Mouse (Mus musculus): Measurements from ENCODE around the gene Cggbp1. TPM values are rescaled to one million over a fixed set of nuclear protein-coding genes. Genes with fewer than 3 reads are reported as not detected.

Cggbp1 gene
- total and polyA plus RNA-seq, 2 experiments from 2014 or later = 53.0 to 66.0 TPM

- H3K27me3 ChIP-seq (ENCODE audit: insufficient read depth, low read length) = no peaks in the 10 kb centered on the region
- no peaks in the 10 kb centered on the region for H3K4me1 ChIP-seq (ENCODE audit: insufficient read depth, low read length)
- TF ChIP-seq CTCF (IDR thresholded peaks at IDR 0.05) = no peak
- 85% methylated on average over 2 of the region's 2 CpGs for WGBS
- DNase-seq (ENCODE audit: low spot score) (no peak), ATAC-seq (ENCODE audit: low FRiP score) (no peak)
- H3K36me3 ChIP-seq (ENCODE audit: insufficient read depth, low read length) = no peaks in the 10 kb centered on the region
- no peak overlapping the region for H3K4me2 ChIP-seq (ENCODE audit: low read depth, low read length, poor library complexity, severe bottlenecking)
- no peak overlapping the region for H3K4me3 ChIP-seq (ENCODE audit: low read depth, low read length)
- no peak overlapping the region for H3K27ac ChIP-seq (ENCODE audit: low read depth, low read length)
- H3K9me3 ChIP-seq (ENCODE audit: low read length) = no peaks in the 10 kb centered on the region
- no peak overlapping the region for H3K9ac ChIP-seq (replicated peaks; ENCODE audit: low read length, poor library complexity, severe bottlenecking)
Measured at GRCm38 (mm10) chr16:64881442-64881841, 29.6 kb downstream of the Cggbp1 start.

GRCm38 (mm10) chr16:64883896-64884295 is 32.1 kb downstream of the Cggbp1 start:
- no peak for ATAC-seq (ENCODE audit: low FRiP score)
- Histone ChIP-seq H3K4me1 (ENCODE audit: insufficient read depth, low read length) (no peaks in the 10 kb centered on the region), H3K9me3 (ENCODE audit: low read length) (peaks cover 3% of the 10 kb centered on the region; the same call in 1 of the 2 replicates), H3K4me3 (ENCODE audit: low read depth, low read length) (no peak overlapping the region), H3K36me3 (ENCODE audit: insufficient read depth, low read length) (no peaks in the 10 kb centered on the region), H3K4me2 (ENCODE audit: low read depth, low read length, poor library complexity, severe bottlenecking) (no peak overlapping the region), H3K27me3 (ENCODE audit: insufficient read depth, low read length) (no peaks in the 10 kb centered on the region), H3K27ac (ENCODE audit: low read depth, low read length) (no peak overlapping the region), H3K9ac (replicated peaks; ENCODE audit: low read length, poor library complexity, severe bottlenecking) (no peak overlapping the region)
- no peak for DNase-seq (ENCODE audit: low spot score)
- WGBS = 76% methylated on average over 5 of the region's 5 CpGs
- TF ChIP-seq CTCF (IDR thresholded peaks at IDR 0.05) = no peak

GRCm38 (mm10) chr16:64884420-64884838 is 32.6 kb downstream of the Cggbp1 start:
- no peak for ATAC-seq (ENCODE audit: low FRiP score)
- Histone ChIP-seq H3K36me3 (ENCODE audit: insufficient read depth, low read length) (no peaks in the 10 kb centered on the region), H3K9me3 (ENCODE audit: low read length) (peaks cover 3% of the 10 kb centered on the region; the same call in 1 of the 2 replicates), H3K9ac (replicated peaks; ENCODE audit: low read length, poor library complexity, severe bottlenecking) (no peak overlapping the region), H3K4me3 (ENCODE audit: low read depth, low read length) (no peak overlapping the region), H3K27ac (ENCODE audit: low read depth, low read length) (no peak overlapping the region), H3K27me3 (ENCODE audit: insufficient read depth, low read length) (no peaks in the 10 kb centered on the region), H3K4me1 (ENCODE audit: insufficient read depth, low read length) (no peaks in the 10 kb centered on the region), H3K4me2 (ENCODE audit: low read depth, low read length, poor library complexity, severe bottlenecking) (no peak overlapping the region)
- no peak for DNase-seq (ENCODE audit: low spot score)
- 42% methylated on average over 3 of the region's 3 CpGs for WGBS
- TF ChIP-seq CTCF (IDR thresholded peaks at IDR 0.05) = no peak

GRCm38 (mm10) chr16:64885142-64885541 is 33.3 kb downstream of the Cggbp1 start:
- DNase-seq (ENCODE audit: low spot score) = no peak
- no peaks in the 10 kb centered on the region for H3K27me3 ChIP-seq (ENCODE audit: insufficient read depth, low read length)
- WGBS = 13% methylated on average over 3 of the region's 3 CpGs

GRCm38 (mm10) chr16:64885547-64885946 is 33.8 kb downstream of the Cggbp1 start:
- H3K27ac ChIP-seq (ENCODE audit: low read depth, low read length) = no peak overlapping the region

More at GRCm38 (mm10) chr16:64885142-64885541, 33.3 kb downstream of the Cggbp1 start:
- Histone ChIP-seq H3K27ac (ENCODE audit: low read depth, low read length) (no peak overlapping the region), H3K9ac (replicated peaks; ENCODE audit: low read length, poor library complexity, severe bottlenecking) (no peak overlapping the region), H3K4me2 (ENCODE audit: low read depth, low read length, poor library complexity, severe bottlenecking) (no peak overlapping the region), H3K9me3 (ENCODE audit: low read length) (peaks cover 3% of the 10 kb centered on the region; the same call in 1 of the 2 replicates), H3K4me1 (ENCODE audit: insufficient read depth, low read length) (no peaks in the 10 kb centered on the region), H3K4me3 (ENCODE audit: low read depth, low read length) (no peak overlapping the region), H3K36me3 (ENCODE audit: insufficient read depth, low read length) (no peaks in the 10 kb centered on the region)
- no peak for TF ChIP-seq CTCF (IDR thresholded peaks at IDR 0.05)
- ATAC-seq (ENCODE audit: low FRiP score) = no peak

GRCm38 (mm10) chr16:64889496-64889895 is 37.7 kb downstream of the Cggbp1 start:
- no peak for TF ChIP-seq CTCF (IDR thresholded peaks at IDR 0.05)
- no peak for DNase-seq (ENCODE audit: low spot score)
- H3K4me1 ChIP-seq (ENCODE audit: insufficient read depth, low read length) = no peaks in the 10 kb centered on the region
- H3K9me3 ChIP-seq (ENCODE audit: low read length) = peaks cover 3% of the 10 kb centered on the region; the same call in 1 of the 2 replicates
- no peak overlapping the region for H3K9ac ChIP-seq (replicated peaks; ENCODE audit: low read length, poor library complexity, severe bottlenecking)
- WGBS = 92% methylated on average over 3 of the region's 3 CpGs
- H3K27me3 ChIP-seq (ENCODE audit: insufficient read depth, low read length) = no peaks in the 10 kb centered on the region
- H3K4me3 ChIP-seq (ENCODE audit: low read depth, low read length) = no peak overlapping the region
- ATAC-seq (ENCODE audit: low FRiP score) = no peak
- H3K27ac ChIP-seq (ENCODE audit: low read depth, low read length) = no peak overlapping the region
- no peak overlapping the region for H3K4me2 ChIP-seq (ENCODE audit: low read depth, low read length, poor library complexity, severe bottlenecking)
- H3K36me3 ChIP-seq (ENCODE audit: insufficient read depth, low read length) = no peaks in the 10 kb centered on the region

More at GRCm38 (mm10) chr16:64885547-64885946, 33.8 kb downstream of the Cggbp1 start:
- 39% methylated on average over 4 of the region's 4 CpGs for WGBS
- Histone ChIP-seq H3K4me1 (ENCODE audit: insufficient read depth, low read length) (no peaks in the 10 kb centered on the region), H3K9me3 (ENCODE audit: low read length) (peaks cover 3% of the 10 kb centered on the region; the same call in 1 of the 2 replicates), H3K9ac (replicated peaks; ENCODE audit: low read length, poor library complexity, severe bottlenecking) (no peak overlapping the region), H3K36me3 (ENCODE audit: insufficient read depth, low read length) (no peaks in the 10 kb centered on the region), H3K27me3 (ENCODE audit: insufficient read depth, low read length) (no peaks in the 10 kb centered on the region), H3K4me3 (ENCODE audit: low read depth, low read length) (no peak overlapping the region), H3K4me2 (ENCODE audit: low read depth, low read length, poor library complexity, severe bottlenecking) (no peak overlapping the region)
- no peak for TF ChIP-seq CTCF (IDR thresholded peaks at IDR 0.05)
- no peak for DNase-seq (ENCODE audit: low spot score)
- ATAC-seq (ENCODE audit: low FRiP score) = no peak

Measured in midbrain, postnatal 0 days (tissue).